Mouse (Mus musculus): Measurements from ENCODE around the gene Susd3.

Susd3 gene

DNA sequence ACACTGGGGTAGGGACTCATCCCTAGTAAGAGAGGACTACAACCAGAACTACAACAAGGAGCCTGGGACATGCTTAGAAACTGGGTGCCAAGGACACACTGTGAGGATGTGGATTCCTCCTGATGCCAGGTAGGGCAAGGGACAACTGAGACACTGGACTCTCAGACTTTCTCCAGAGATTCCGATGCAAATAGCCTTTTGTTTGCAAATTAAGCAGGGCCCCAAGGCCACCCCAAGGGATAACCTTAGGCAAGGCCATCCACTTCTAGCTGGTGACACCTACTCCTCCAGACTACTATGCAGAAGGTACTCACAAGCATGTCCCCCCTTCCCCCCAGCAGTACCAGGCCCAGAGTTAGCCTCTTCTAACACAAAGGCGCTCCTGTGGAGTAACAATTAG lies 1.9 kb downstream of the Susd3 start:
- no peak for DNase-seq (ENCODE audit: low spot score in 2 of 2)

DNA sequence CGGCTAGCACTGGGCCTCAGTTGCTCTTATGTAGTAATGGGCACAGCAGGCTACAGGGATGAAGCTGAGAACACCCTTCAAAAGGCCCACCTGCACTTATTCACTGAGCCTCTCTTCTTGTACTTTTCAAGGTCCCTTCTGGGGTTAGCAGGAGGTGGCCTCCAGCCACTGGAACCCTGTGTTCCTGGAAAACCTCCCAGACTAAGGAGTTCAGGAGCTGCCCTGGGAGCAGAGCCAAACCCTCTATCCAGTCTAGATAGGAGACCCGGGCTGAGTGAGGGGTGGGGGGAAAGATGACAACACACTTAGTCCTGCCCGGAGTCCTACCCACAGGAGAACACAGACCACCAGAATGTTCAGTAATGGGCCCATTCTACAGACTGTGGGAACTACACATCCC lies 2.5 kb downstream of the Susd3 start:
- DNase-seq (ENCODE audit: low spot score in 2 of 2), result no peak

GRCm38 (mm10) chr13:49245251-49245650 lies 3.3 kb downstream of the Susd3 start:
- DNase-seq (ENCODE audit: low spot score in 2 of 2), result no peak

GRCm38 (mm10) chr13:49243492-49243891 lies 5.0 kb downstream of the Susd3 start:
- no peak for DNase-seq (ENCODE audit: low spot score in 2 of 2)

GRCm38 (mm10) chr13:49242321-49243065 lies 6.0 kb downstream of the Susd3 start:
- peak; percentile 73 to 81 for DNase-seq (ENCODE audit: low spot score in 2 of 2)

- DNase-seq (ENCODE audit: low spot score in 2 of 2), result no peak
Observed at GRCm38 (mm10) chr13:49238737-49239136, 9.8 kb downstream of the Susd3 start.

DNA sequence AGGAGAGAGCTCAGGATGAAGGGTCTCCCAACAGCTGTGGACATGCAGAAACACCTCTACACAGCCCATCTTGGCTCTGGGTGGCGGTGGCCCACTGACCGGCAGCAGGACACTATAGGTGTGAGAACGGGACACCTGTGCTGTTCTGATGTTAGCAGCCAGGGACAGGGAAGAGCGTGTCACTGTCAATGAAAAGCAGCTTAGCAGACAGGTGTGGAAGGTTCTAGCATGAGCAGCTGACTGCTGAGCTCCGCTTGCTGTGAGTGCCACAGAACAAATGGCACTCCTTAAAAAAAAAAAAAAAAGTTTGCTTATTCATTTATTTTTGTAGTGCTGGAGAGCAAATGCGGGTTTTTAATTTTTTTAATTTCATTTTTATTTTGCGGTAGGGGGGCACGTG lies 10.9 kb downstream of the Susd3 start:
- DNase-seq (ENCODE audit: low spot score in 2 of 2), result no peak

- no peak for DNase-seq (ENCODE audit: low spot score in 2 of 2)
Observed at GRCm38 (mm10) chr13:49234711-49235110, 13.8 kb downstream of the Susd3 start.

DNA sequence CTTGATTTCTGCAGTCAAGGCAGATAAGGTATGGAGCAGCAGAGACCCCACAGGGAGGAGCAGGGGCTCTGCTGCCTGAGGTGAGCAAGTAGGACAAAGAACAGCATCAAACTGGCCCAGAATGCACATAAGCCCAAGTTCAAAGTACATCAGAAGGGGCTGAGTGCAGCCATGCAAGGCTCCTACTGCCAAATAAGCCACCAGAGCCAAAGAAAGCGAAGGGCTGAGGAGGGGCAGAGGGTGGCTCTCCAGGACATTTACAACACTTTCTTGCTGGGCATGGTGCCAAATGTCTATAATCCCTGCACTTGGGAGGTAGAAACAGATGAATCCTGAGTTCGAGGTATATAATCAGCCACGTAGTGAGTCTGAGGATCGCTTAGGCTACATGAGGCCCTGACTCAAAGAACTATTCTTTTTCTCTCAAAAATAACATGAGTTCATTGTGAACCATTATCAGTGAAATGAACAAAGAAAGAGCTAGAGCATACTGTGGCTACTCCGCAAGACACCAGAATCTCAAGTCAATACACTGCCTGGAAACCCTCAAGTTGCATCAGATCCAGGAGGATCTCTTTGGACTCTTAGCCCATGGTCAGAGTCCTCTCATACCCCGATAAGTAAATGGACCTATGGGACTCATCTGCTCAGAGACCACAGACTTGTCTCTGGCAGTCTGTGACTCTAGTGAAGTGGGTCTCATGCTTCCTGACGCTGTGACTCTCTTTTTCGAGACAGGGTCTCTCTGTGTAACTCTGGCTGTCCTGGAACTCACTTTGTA lies 14.5 kb downstream of the Susd3 start:
- DNase-seq (ENCODE audit: low spot score in 2 of 2), result no peak

DNA sequence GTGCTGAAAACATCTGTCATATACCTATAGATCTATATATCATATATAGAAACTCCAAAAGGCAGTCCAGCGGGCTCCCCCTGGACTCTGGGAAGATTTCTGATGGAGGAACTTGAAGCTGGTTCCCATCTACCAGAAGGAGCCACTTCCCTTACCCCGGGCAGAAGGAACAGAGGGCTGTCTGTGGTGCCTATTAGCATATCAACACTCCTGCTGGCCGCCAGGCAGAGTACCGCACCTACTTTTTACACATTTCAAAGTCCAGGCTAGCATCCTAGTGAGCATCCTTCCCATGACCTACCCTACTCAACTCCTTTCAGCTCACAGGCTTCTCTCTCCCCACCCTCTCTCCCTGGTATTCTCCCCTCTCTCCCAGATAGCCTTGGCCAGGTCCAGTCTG lies 22.9 kb downstream of the Susd3 start:
- no peak for DNase-seq (ENCODE audit: low spot score in 2 of 2)

DNA sequence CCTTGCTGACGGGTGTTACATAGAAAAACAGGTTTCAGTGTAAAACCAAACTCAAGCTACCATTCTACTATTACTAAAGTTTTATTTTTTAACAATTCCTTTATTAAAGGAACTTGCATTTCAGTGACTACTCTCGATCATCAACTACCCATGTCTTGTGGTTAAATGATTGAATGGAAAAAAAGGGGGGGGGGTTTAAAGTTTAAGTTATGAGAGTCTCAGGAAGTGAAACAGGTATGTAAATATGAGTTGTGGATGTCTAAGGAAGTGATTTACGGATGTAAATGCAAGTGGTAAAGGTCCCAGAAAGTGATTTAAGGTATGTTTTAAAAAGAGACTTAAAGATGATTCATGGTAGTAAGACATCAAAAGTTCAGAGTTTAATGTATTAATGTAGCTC lies 23.3 kb downstream of the Susd3 start:
- DNase-seq (ENCODE audit: low spot score in 2 of 2), result no peak

- peak in 1 of 2 experiments; percentile 66 for DNase-seq (ENCODE audit: low spot score in 2 of 2)
Observed at GRCm38 (mm10) chr13:49224729-49225128, 23.8 kb downstream of the Susd3 start.

DNA sequence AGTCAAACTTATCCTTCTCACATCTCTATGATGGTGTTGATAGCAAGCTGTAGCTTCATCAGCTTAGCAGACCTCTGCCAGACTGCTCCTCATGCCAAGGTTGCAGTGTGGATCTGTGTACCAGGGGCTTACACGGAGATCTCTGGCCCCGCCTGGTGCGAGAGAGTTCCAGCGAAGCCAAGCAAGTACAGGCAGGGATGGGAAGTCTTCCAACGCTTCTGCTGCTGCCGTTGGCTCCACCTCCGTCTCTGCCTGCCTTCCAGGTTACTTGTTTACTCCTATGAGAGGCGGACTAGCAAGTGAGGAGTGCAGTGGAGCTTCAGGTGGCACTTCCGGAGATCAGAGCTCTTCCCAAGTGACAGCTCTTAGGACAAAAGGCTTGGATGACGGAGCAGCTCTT lies 24.2 kb downstream of the Susd3 start:
- no peak for DNase-seq (ENCODE audit: low spot score in 2 of 2)

DNA sequence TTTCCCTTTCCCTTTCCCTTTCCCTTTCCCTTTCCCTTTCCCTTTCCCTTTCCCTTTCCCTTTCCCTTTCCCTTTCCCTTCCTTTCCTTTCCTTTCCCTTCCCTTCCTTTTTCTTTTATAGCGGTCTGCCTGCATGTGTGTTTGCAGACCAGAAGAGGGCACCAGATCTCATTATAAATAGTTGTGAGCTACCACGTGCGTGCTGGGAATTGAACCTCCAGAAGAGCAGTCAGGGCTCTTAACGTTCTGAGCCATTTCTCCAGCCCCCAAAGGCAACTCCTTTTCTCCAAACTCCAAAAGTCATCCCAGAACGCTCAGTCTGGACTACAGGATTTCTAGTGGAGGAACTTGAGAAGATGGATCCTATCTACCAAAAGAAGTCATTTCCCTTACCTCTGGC lies 27.6 kb downstream of the Susd3 start:
- no peak for DNase-seq (ENCODE audit: low spot score in 2 of 2)

GRCm38 (mm10) chr13:49219367-49219766 lies 29.1 kb downstream of the Susd3 start:
- DNase-seq (ENCODE audit: low spot score in 2 of 2), result no peak

GRCm38 (mm10) chr13:49218651-49219050 lies 29.9 kb downstream of the Susd3 start:
- no peak for DNase-seq (ENCODE audit: low spot score in 2 of 2)

- DNase-seq (ENCODE audit: low spot score in 2 of 2), result peak in 1 of 2 experiments; percentile 64
Observed at GRCm38 (mm10) chr13:49216808-49217561, 31.5 kb downstream of the Susd3 start.

- no peak for DNase-seq (ENCODE audit: low spot score in 2 of 2)
Observed at GRCm38 (mm10) chr13:49216220-49216552, 32.3 kb downstream of the Susd3 start.

- DNase-seq (ENCODE audit: low spot score in 2 of 2), result peak; percentile 97 to 98
Observed at GRCm38 (mm10) chr13:49215504-49216219, 32.8 kb downstream of the Susd3 start, which contains the start of gene Card19. Card19 (minus strand) TSS chr13:49216037.

GRCm38 (mm10) chr13:49215128-49215503 lies 33.4 kb downstream of the Susd3 start:
- peak in 1 of 2 experiments; percentile 60 for DNase-seq (ENCODE audit: low spot score in 2 of 2)

DNA sequence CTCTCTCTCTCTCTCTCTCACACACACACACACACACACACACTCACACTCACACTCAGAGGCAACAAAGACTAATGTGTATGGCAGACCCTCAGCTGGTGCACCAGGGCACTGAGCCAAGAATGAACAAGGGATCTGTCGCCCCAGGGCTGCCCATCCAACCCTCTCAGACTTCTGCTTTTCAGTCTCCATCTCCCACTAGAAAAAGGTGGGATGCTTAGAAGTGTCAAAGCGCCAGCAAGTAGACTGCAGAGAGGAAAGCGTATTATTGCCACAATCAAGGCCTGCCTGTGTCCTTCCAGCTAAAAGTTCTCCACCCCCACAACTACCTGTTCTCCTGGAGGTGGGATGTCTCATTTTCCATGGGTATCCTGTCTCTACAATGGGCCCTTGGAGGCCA lies 34.1 kb downstream of the Susd3 start:
- peak in 1 of 2 experiments; percentile 63 for DNase-seq (ENCODE audit: low spot score in 2 of 2)

DNA sequence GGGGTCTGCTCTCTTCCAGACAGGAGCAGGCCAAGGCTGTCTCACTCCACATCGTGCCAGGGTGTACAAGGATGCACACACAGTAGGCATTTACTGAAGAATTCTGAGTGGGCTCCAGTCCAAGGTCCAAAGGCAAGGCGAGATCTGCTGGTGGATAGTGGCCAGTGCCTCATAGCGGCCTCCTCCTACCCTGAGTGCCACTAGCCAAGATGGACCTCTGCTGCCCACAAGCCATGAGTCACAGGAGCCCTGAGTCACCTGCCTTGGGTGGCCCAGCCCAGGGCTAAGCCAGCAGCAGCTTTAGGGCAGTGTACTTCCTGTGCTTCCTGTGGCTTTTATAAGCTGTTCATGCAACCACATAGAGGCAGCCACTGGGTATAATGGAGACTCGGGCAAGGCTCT lies 35.0 kb downstream of the Susd3 start:
- DNase-seq (ENCODE audit: low spot score in 2 of 2), result peak in 1 of 2 experiments; percentile 66

All from spleen, postnatal 4 days (tissue).